Mouse (Mus musculus) E14TG2a.4 (cell line): ENCODE results near the gene Atp5s.

Experiments used
- CTCF ChIP-seq: conservative IDR thresholded peaks from 2 replicates; pipeline ENCODE4 v1.5.1; 2014; ENCODE audit warnings: low read length
- NANOG ChIP-seq: IDR thresholded peaks from 2 replicates; pipeline ENCODE4 v1.6.1; 2014; ENCODE audit warnings: borderline replicate concordance, low read length, mixed read lengths

- TF ChIP-seq CTCF (no peak), NANOG (no peak)
Observed at GRCm38 (mm10) chr12:69682788-69683419, 41.8 kb upstream of the Atp5s start.
